Mouse (Mus musculus): Measurements from ENCODE around the gene Piga. TPM values are rescaled to one million over a fixed set of nuclear protein-coding genes. Genes with fewer than 3 reads are reported as not detected.

The Piga gene
- polyA plus RNA-seq, 1 experiment from 2014 or later = 7.2 TPM

- no peaks in the 10 kb centered on the region for H3K9me3 ChIP-seq (replicated peaks)
- no peak for ATAC-seq (replicated peaks; ENCODE audit: insufficient number of reproducible peaks, insufficient read depth, low FRiP score, low read depth)
- no peak overlapping the region for H3K4me3 ChIP-seq
- no peak overlapping the region for H3K27ac ChIP-seq
- no peak overlapping the region for H3K4me2 ChIP-seq
- no peaks in the 10 kb centered on the region for H3K36me3 ChIP-seq
- 61% methylated on average over 6 of the region's 6 CpGs for WGBS
- H3K4me1 ChIP-seq (replicated peaks) = no peaks in the 10 kb centered on the region
- H3K9ac ChIP-seq = no peak overlapping the region
- no peaks in the 10 kb centered on the region for H3K27me3 ChIP-seq
Observed at GRCm38 (mm10) chrX:164459205-164459878, 39.8 kb downstream of the Piga start.

Other genes with a start within 250 kb of the Piga start
- gene Bmx, start 161.6 kb upstream of the Piga start, polyA plus RNA-seq (2015; fragmentation: Nextera tagmentation; extraction: Ambion mirVana) = 4.5 and 4.6 TPM in 2 replicates
- gene Pir, start 150.4 kb upstream of the Piga start, polyA plus RNA-seq (2015; fragmentation: Nextera tagmentation; extraction: Ambion mirVana) = 6.2 and 8.9 TPM in 2 replicates
- 4.7 and 6.1 TPM in 2 replicates for gene Vegfd, start 46.4 kb upstream of the Piga start, polyA plus RNA-seq (2015; fragmentation: Nextera tagmentation; extraction: Ambion mirVana)
- 48.1 and 63.3 TPM in 2 replicates for gene Asb11, start 17.2 kb downstream of the Piga start, polyA plus RNA-seq (2015; fragmentation: Nextera tagmentation; extraction: Ambion mirVana)
- not detected in 2 replicates for gene Asb9, start 86.5 kb downstream of the Piga start, polyA plus RNA-seq (2015; fragmentation: Nextera tagmentation; extraction: Ambion mirVana)